Mouse (Mus musculus): ENCODE results near the gene Cd22.

GRCm38 (mm10) chr7:30823675-30824074 is 56.5 kb downstream of the Cd22 start, which contains the start of gene Ffar2:
- no peak for TF ChIP-seq POLR2A (IDR thresholded peaks at IDR 0.05; ENCODE audit: control insufficient read depth, low read depth, low read length)
- TF ChIP-seq CTCF (IDR thresholded peaks at IDR 0.05; ENCODE audit: control insufficient read depth, insufficient read depth, insufficient replicate concordance, low read depth, low read length), result no peak

Data from testis, adult 2 months (tissue).